Mouse (Mus musculus) limb, embryonic 13.5 days (tissue): ENCODE results near the gene Arhgap1. TPM values are rescaled to one million over a fixed set of nuclear protein-coding genes. Genes with fewer than 3 reads are reported as not detected.
A peak's percentile ranks its signal among the peaks of the same experiment; 100 is the strongest.

Source experiments
- ATAC-seq: fragments of 200-750 bp; cut with Nextera tagmentation; 2 replicates; pipeline ENCODE4 v1.8.0; 2017; ENCODE audit warnings: low read depth, moderate number of reproducible peaks, moderate TSS enrichment; ENCODE audit not compliant: low FRiP score
- H3K27ac ChIP-seq: fragments of 300-500 bp; sonication (generic); 2 replicates; pipeline ENCODE4 v1.5.1; 2015; ENCODE audit warnings: inconsistent platforms, mild to moderate bottlenecking, moderate library complexity
- H3K27me3 ChIP-seq: fragments of 300-500 bp; sonication (generic); 2 replicates; pipeline ENCODE4 v1.6.1; 2015; ENCODE audit warnings: mild to moderate bottlenecking, inconsistent platforms
- H3K36me3 ChIP-seq: fragments of 300-500 bp; sonication (generic); 2 replicates; pipeline ENCODE4 v1.6.1; 2015; ENCODE audit warnings: inconsistent platforms, mild to moderate bottlenecking, moderate library complexity
- H3K4me1 ChIP-seq: fragments of 300-500 bp; sonication (generic); 2 replicates; pipeline ENCODE4 v1.6.1; 2015; ENCODE audit warnings: inconsistent platforms
- H3K4me2 ChIP-seq: fragments of 300-500 bp; sonication (generic); replicated peaks from 2 replicates; pipeline ENCODE4 v1.6.1; 2015; ENCODE audit warnings: inconsistent platforms, mild to moderate bottlenecking, moderate library complexity
- H3K4me3 ChIP-seq: fragments of 300-500 bp; sonication (generic); 2 replicates; pipeline ENCODE4 v1.5.1; 2015; ENCODE audit warnings: moderate library complexity, mild to moderate bottlenecking, inconsistent platforms
- H3K9ac ChIP-seq: fragments of 300-500 bp; sonication (generic); 2 replicates; pipeline ENCODE4 v1.6.1; 2015; ENCODE audit warnings: mild to moderate bottlenecking, inconsistent platforms
- H3K9me3 ChIP-seq: fragments of 300-500 bp; sonication (generic); 2 replicates; pipeline ENCODE4 v1.6.1; 2016; ENCODE audit warnings: inconsistent platforms
- WGBS: fragments of 180-500 bp; shearing (Covaris S2); methylation state at CpG from one replicate; pipeline ENCODE4 v1.1.7; 2015; 5-methylcytosine and 5-hydroxymethylcytosine counted together
- polyA plus RNA-seq: library from polyadenylated mRNA; unstranded; fragments of >200 nt; fragmentation: Nextera tagmentation; extraction: Ambion mirVana; gene quantifications from 2 replicates; pipeline ENCODE4 v1.2.1, GENCODE M21; 2015

Arhgap1 gene
- polyA plus RNA-seq, 1 experiment from 2014 or later: 111 TPM

DNA sequence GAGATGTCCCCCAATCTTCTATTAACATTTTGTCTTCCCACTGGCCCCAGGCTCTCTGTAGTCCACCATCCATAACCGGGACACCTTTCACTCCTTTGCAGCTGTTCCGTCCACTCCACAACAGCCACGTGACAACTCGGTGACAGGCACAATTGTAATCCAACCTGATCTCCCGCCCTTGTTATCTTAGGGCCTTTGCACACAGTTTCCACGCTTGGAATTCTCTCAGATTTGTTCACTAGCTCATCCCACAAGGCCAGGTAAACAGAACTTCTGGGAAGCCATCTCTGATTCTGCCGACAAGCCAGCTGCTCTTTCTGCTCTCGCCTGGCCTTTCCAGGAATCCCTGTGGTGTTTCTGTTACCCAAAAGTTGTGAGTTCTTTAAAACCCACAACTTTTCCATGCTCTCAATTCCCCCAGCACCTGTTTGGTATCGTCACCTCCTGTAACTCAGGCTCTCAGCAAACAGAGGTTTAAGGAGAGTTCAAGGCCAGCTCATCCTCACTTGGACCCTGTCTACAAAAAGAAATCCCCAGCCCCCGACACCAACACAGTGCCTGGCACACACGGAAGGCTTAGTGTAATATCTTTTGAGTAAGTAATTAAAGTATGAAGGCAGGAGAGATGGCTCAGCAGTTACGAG lies 16.2 kb upstream of the Arhgap1 start:
- Histone ChIP-seq H3K27ac (no peak overlapping the region), H3K4me2 (no peak overlapping the region), H3K4me3 (no peak overlapping the region), H3K4me1 (no peaks in the 10 kb centered on the region), H3K36me3 (no peaks in the 10 kb centered on the region), H3K9me3 (no peaks in the 10 kb centered on the region), H3K9ac (no peak overlapping the region), H3K27me3 (no peaks in the 10 kb centered on the region)
- 77% methylated on average over 12 of the region's 12 CpGs for WGBS
- ATAC-seq: 0 out of 2 replicates have a peak, but pooled peaks have one; percentile 2

DNA sequence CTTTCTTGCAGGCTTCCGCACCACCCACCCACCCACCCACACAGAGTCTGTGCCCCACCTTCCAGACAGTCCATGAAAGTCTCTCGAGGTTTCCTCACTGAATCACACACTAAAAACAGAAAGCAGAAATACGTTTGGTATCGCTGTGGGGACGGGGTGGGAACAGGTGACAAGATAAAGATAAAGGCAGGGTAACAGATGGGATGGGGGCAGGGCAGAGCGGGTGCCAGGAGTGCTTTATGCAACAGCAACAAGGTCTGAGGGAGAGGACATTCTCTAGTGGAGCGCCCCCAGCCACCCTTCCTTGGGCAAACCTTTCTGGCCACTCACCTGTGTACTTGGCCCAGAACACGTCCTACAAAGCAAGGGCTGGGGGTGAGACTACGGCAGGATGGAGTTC lies 14.8 kb upstream of the Arhgap1 start:
- Histone ChIP-seq H3K4me3 (no peak overlapping the region), H3K27ac (no peak overlapping the region), H3K36me3 (no peaks in the 10 kb centered on the region), H3K9ac (no peak overlapping the region), H3K4me2 (no peak overlapping the region), H3K4me1 (no peaks in the 10 kb centered on the region), H3K9me3 (no peaks in the 10 kb centered on the region), H3K27me3 (no peaks in the 10 kb centered on the region)
- no peak for ATAC-seq
- WGBS: 80% methylated on average over 9 of the region's 9 CpGs

DNA sequence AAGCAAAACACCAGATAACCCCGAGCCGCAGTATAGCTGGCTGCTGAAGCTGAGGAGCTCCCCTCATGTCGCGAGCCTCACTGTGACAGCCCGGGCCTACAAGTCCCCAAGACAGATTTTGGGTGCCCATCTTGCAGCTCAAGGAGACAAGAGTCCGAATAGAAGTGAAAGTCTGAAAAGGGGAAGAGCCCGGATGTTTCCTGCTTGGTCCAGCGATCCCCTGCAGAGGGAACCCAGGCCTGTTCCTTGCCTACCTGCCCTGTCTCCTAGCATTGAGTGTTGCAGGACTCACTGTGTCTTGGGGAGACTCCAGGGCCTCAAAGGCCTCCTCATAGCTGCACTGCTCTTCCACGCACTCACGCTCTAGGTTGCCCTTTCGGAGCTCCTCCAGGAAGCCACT lies 14.2 kb upstream of the Arhgap1 start:
- no peaks in the 10 kb centered on the region for H3K27me3 ChIP-seq
- no peak overlapping the region for H3K4me3 ChIP-seq
- H3K27ac ChIP-seq: no peak overlapping the region
- ATAC-seq: no peak
- H3K9ac ChIP-seq: no peak overlapping the region
- no peak overlapping the region for H3K4me2 ChIP-seq
- 87% methylated on average over 11 of the region's 11 CpGs for WGBS
- no peaks in the 10 kb centered on the region for H3K36me3 ChIP-seq
- H3K9me3 ChIP-seq: no peaks in the 10 kb centered on the region
- no peaks in the 10 kb centered on the region for H3K4me1 ChIP-seq

DNA sequence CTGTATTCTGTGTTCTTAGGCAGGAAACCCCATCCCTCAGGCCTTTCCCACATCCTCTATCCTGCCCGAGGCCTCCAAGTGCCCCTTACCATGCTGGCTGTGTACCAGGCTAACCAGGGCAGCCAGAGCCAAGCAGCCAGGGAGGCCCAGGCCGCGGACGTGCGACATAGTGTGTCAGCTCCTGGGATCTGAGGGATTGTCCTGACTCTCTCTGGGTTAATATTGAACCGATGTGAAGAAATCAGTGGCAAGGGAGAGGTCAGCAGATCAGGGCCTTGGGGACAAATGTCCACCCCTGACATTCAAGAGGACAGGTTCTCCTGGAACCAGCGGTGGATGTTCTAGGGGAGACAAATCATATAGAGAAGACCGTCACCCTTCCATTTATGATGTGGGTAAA lies 13.4 kb upstream of the Arhgap1 start, which contains the start of gene F2:
F2 (minus strand) TSS at position 186 of the 400 bp plus-strand sequence.
- WGBS: 90% methylated on average over 8 of the region's 8 CpGs
- ATAC-seq: no peak
- Histone ChIP-seq H3K4me1 (no peaks in the 10 kb centered on the region), H3K9me3 (no peaks in the 10 kb centered on the region), H3K36me3 (no peaks in the 10 kb centered on the region), H3K4me3 (no peak within 1 kb of the TSS), H3K4me2 (no peak within 1 kb of the TSS), H3K27ac (no peak within 1 kb of the TSS), H3K27me3 (no peaks in the 10 kb centered on the region), H3K9ac (no peak within 1 kb of the TSS)

DNA sequence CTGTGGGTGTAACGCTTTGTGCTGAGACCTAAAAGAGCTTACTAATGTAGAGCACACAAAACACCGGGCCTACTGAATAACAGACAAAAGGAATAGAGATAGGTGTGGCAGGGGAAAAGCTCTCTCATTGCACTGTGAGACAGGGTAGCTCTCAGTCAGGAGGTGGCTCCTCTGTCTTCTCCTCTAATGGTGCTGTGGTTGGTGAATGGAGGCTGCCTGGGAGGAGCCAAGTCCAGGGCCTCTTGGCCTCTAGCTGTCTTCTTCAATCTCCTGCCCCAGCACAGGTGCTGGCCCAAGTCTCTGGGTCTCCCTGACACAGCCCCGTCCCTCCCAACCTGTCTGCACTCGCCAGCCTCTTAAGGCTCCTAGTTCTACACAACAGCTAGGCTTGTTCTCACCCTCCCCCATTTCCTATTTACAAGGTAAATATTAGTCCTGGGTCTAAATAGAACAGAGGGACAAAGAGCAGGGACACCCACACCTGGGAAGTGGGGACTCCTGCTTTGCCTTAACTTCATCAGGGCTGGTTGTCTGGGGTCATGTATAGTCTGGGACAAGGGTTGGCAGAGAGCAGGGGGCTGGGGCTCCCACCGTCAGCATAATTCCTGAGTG lies 12.8 kb upstream of the Arhgap1 start:
- Histone ChIP-seq H3K9me3 (no peaks in the 10 kb centered on the region), H3K4me3 (no peak overlapping the region), H3K27ac (no peak overlapping the region), H3K36me3 (peaks cover 1% of the 10 kb centered on the region; the same call in 1 of the 2 replicates), H3K4me2 (no peak overlapping the region), H3K27me3 (no peaks in the 10 kb centered on the region), H3K9ac (no peak overlapping the region), H3K4me1 (no peaks in the 10 kb centered on the region)
- 84% methylated on average over 5 of the region's 5 CpGs for WGBS
- ATAC-seq: no peak

DNA sequence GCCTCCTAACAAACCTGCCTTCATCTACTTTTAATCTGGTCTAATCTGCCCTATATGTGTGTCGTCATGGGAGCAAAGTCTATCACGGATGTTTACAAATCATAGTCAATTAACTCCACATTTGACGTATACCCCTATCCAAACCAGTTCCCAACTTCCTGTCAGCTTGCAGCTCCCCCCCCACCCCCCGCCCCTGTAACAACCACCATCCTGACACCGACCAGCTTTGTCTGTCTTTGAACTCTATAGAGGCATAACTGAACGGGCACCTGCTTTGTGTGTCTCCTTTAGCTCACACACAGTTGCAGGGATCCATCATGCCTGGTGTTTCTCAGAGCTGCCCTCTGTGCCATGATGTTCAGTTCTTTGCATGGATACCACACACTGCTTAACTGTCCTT lies 10.7 kb upstream of the Arhgap1 start:
- H3K4me3 ChIP-seq: no peak overlapping the region
- no peaks in the 10 kb centered on the region for H3K9me3 ChIP-seq
- ATAC-seq: no peak
- no peak overlapping the region for H3K4me2 ChIP-seq
- H3K4me1 ChIP-seq: no peaks in the 10 kb centered on the region
- H3K9ac ChIP-seq: no peak overlapping the region
- H3K27ac ChIP-seq: no peak overlapping the region
- H3K36me3 ChIP-seq: peaks cover 21% of the 10 kb centered on the region
- H3K27me3 ChIP-seq: no peaks in the 10 kb centered on the region
- 69% methylated on average over 6 of the region's 6 CpGs for WGBS

DNA sequence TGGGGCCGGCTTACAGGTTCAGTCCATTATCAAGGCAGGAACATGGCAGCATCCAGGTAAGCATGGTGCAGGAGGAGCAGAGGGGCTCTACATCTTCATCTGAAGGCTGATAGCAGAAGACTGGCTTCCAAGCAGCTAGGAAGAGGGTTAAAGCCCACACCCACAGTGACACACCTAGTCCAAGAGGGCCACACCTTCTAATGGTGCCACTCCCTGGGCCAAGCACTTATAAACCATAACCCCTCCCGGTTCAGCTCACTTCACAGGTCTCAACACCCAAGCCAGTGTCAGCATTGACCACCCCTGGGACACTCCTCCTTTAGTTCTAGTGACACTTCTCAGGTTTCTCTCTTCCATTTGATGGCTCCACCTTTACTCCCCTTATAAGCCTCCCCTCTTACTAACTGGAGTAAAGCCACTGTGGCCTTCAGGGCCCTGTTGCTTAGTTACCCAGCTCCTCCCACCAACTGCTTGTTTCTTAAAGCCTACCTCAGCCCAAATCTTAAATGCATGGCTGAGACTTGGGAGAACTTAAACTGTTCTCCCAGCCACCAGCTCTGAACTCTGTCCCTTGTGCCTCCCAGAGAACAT lies 6.7 kb upstream of the Arhgap1 start:
- no peaks in the 10 kb centered on the region for H3K27me3 ChIP-seq
- no peak overlapping the region for H3K9ac ChIP-seq
- no peak overlapping the region for H3K27ac ChIP-seq
- WGBS: 95% methylated on average over 2 of the region's 2 CpGs
- no peak for ATAC-seq
- peaks cover 61% of the 10 kb centered on the region for H3K36me3 ChIP-seq
- H3K4me3 ChIP-seq: no peak overlapping the region
- no peak overlapping the region for H3K4me2 ChIP-seq
- H3K4me1 ChIP-seq: no peaks in the 10 kb centered on the region
- H3K9me3 ChIP-seq: no peaks in the 10 kb centered on the region

DNA sequence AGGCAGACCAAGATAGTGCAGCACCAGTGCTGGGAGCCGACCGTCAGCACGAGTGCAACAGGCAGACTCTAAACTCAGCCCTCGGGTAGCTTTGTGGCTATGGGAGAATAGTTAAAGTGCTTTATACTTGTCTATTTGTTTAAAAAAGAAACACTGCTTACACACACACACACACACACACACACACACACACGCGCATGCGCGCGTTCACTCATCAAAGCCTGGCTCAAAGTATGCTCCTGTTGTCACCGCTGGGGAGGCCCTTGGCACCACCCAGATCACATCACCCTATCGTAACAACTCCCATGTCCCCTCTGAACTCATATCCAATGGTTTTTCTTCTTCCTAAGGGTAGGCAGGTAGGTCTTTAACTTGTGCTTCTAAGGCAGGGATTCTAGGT lies 5.6 kb upstream of the Arhgap1 start:
- Histone ChIP-seq H3K4me2 (no peak overlapping the region), H3K9ac (no peak overlapping the region), H3K4me1 (peaks cover 10% of the 10 kb centered on the region), H3K9me3 (no peaks in the 10 kb centered on the region), H3K4me3 (no peak overlapping the region), H3K27ac (no peak overlapping the region), H3K27me3 (no peaks in the 10 kb centered on the region), H3K36me3 (peaks cover 63% of the 10 kb centered on the region)
- WGBS: 95% methylated on average over 11 of the region's 11 CpGs
- no peak for ATAC-seq

DNA sequence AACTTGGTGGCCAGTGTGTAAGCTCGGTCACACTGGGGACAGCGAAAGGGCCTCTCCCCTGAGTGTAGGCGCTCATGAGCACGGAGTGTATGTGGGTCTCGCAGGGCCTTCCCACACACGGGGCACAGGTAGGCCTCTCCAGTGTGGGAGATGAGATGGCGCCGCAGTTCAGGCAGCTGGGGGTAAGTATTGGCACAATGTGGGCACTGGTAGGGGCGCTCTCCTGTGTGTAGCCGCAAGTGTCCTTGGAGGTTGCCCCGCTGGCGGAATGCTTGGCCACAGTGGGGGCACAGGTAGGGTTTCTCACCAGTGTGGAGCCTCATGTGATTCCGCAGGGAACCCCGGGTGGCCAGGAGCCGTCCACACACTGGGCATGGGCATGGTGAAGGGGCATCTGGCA lies 4.3 kb upstream of the Arhgap1 start:
- ATAC-seq: no peak
- Histone ChIP-seq H3K27ac (no peak overlapping the region), H3K4me1 (peaks cover 10% of the 10 kb centered on the region), H3K4me2 (no peak overlapping the region), H3K27me3 (no peaks in the 10 kb centered on the region), H3K9me3 (no peaks in the 10 kb centered on the region), H3K9ac (no peak overlapping the region), H3K4me3 (no peak overlapping the region), H3K36me3 (peaks cover 63% of the 10 kb centered on the region)
- 98% methylated on average over 15 of the region's 15 CpGs for WGBS

DNA sequence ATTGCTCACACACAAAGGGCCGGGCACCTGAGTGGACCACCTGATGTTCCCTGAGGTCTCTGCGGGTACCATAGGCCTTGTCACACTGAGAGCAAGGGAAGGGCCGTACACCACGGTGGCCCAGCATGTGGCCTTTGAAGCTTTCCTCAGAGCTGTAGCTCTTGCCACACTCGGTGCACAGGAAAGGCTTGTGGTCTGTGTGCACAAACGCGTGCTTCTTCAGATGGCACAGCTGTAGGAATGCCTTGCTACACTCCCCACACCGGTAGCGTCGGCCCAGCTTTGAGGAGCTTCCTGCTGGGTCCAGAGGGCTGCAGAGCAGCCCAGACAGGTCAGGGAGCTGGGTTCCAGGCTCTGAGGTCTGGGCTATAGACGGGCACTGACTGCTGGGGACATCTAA lies 3.8 kb upstream of the Arhgap1 start:
- Histone ChIP-seq H3K27ac (no peak overlapping the region), H3K4me1 (peaks cover 14% of the 10 kb centered on the region), H3K36me3 (peaks cover 63% of the 10 kb centered on the region), H3K4me2 (no peak overlapping the region), H3K4me3 (no peak overlapping the region), H3K9ac (no peak overlapping the region), H3K27me3 (no peaks in the 10 kb centered on the region), H3K9me3 (no peaks in the 10 kb centered on the region)
- no peak for ATAC-seq
- WGBS: 93% methylated on average over 11 of the region's 11 CpGs

DNA sequence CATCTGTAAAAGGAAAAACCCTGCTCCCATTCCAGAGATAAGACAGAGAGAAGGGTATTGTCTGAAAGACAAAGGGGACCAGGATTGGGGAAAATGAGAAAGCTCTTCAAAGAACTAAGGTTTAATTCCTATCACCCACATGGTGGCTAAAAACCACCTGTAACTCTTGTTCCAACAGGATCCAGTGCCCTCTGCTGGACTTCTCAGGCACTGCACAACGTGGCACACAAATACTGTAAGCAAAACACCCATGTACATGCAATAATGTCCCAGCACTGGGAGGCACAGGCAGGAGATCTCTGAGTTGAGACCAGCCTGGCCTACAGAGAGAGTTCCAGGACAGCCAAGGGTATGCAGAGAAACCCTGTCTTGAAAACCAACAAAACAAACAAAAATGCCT lies 2.9 kb upstream of the Arhgap1 start:
- Histone ChIP-seq H3K36me3 (peaks cover 64% of the 10 kb centered on the region), H3K9me3 (no peaks in the 10 kb centered on the region), H3K4me3 (no peak overlapping the region), H3K4me1 (peaks cover 17% of the 10 kb centered on the region), H3K27me3 (no peaks in the 10 kb centered on the region), H3K27ac (no peak overlapping the region), H3K9ac (no peak overlapping the region), H3K4me2 (no peak overlapping the region)
- no peak for ATAC-seq
- 17% methylated on average over 1 of the region's 1 CpGs for WGBS

DNA sequence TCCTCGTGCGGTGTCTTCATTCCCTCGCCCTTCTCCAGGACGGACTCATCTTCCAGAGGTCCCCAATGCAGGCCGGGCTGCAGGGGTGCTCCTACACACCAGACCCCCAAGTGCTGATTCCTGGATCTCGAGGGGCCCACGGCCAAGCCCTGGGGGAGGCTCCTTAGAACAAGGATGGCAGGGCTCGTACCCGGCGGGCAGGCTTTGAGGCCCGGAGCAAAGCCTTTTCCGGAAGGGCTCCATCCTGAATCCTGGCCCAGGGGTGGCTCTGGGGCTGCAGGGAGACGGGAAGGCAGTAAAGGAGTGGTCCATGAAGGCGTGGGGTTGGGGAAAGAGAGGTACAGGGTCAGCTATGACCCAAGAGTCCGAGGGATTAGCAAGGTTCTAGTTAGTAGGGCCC lies 508 bp upstream of the Arhgap1 start:
- peaks cover 53% of the 10 kb centered on the region for H3K36me3 ChIP-seq
- peak overlapping the region; percentile 96 for H3K4me2 ChIP-seq
- H3K27me3 ChIP-seq: no peaks in the 10 kb centered on the region
- 0 out of 2 replicates have a peak, but pooled peaks have one; percentile 0 for ATAC-seq
- peak overlapping the region; percentile 97 for H3K9ac ChIP-seq
- WGBS: 5% methylated on average over 15 of the region's 15 CpGs
- peaks cover 17% of the 10 kb centered on the region for H3K4me1 ChIP-seq
- H3K27ac ChIP-seq: peak overlapping the region; percentile 90; the same call in 1 of the 2 replicates
- H3K9me3 ChIP-seq: no peaks in the 10 kb centered on the region
- H3K4me3 ChIP-seq: peak overlapping the region; percentile 95
